Mouse (Mus musculus) ES-E14 (cell line): Measurements from ENCODE around the gene Lenep. TPM values are rescaled to one million over a fixed set of nuclear protein-coding genes. Genes with fewer than 3 reads are reported as not detected.

ENCODE experiments used
- DNase-seq: peaks from one replicate; pipeline ENCODE4 v3.0.0-alpha.2; 2013; ENCODE audit warnings: low read depth, low spot score
- H3K27ac ChIP-seq: 2 replicates; pipeline ENCODE4 v1.5.1; 2012; ENCODE audit warnings: low read depth, mild to moderate bottlenecking, low read length, moderate library complexity, mixed read lengths; ENCODE audit not compliant: poor library complexity, insufficient read depth, severe bottlenecking
- H3K36me3 ChIP-seq: 2 replicates; pipeline ENCODE4 v1.6.1; 2012; ENCODE audit warnings: mild to moderate bottlenecking, low read length, moderate library complexity, mixed read lengths; ENCODE audit not compliant: control insufficient read depth, poor library complexity, insufficient read depth, severe bottlenecking
- H3K4me1 ChIP-seq, 2 experiments: fragments of 150-350 bp in 1 of 2; sonication (generic) in 1 of 2; 2 replicates each; pipeline ENCODE4 v1.6.1; 2012; ENCODE audit warnings: low read length in 2 of 2, mild to moderate bottlenecking in 1 of 2, mixed read lengths in 1 of 2; ENCODE audit not compliant: control insufficient read depth in 2 of 2, insufficient read depth in 2 of 2, poor library complexity in 1 of 2
- H3K4me3 ChIP-seq, 2 experiments: fragments of 150-350 bp in 1 of 2; sonication (generic) in 1 of 2; 2 replicates each; pipeline ENCODE4 v1.5.1; 2012; ENCODE audit warnings: low read length in 2 of 2, low read depth in 1 of 2, mild to moderate bottlenecking in 1 of 2, mixed read lengths in 1 of 2; ENCODE audit not compliant: insufficient read depth in 1 of 2, poor library complexity in 1 of 2, severe bottlenecking in 1 of 2
- H3K9ac ChIP-seq: 2 replicates; pipeline ENCODE4 v1.6.1; 2012; ENCODE audit warnings: low read depth, mild to moderate bottlenecking, low read length, mixed read lengths; ENCODE audit not compliant: poor library complexity, insufficient read depth, severe bottlenecking
- H3K9me3 ChIP-seq: fragments of 150-350 bp; sonication (generic); 2 replicates; pipeline ENCODE4 v1.6.1; 2012; ENCODE audit warnings: low read depth, mild to moderate bottlenecking, low read length; ENCODE audit not compliant: control insufficient read depth, insufficient read depth
- CHD2 ChIP-seq: IDR thresholded peaks from 2 replicates; pipeline ENCODE4 v1.6.1; 2014; ENCODE audit warnings: mild to moderate bottlenecking, low read depth, low read length, inconsistent platforms
- HCFC1 ChIP-seq: IDR thresholded peaks from 2 replicates; pipeline ENCODE4 v1.6.1; 2012; ENCODE audit warnings: low read length, inconsistent platforms, borderline replicate concordance; ENCODE audit not compliant: insufficient read depth
- MAFK ChIP-seq: IDR thresholded peaks from 2 replicates; pipeline ENCODE4 v1.6.1; 2014; ENCODE audit warnings: mild to moderate bottlenecking, low read depth, low read length, inconsistent platforms; ENCODE audit not compliant: insufficient read depth
- ZC3H11A ChIP-seq: IDR thresholded peaks from 2 replicates; pipeline ENCODE4 v1.6.1; 2012; ENCODE audit warnings: low read depth, mild to moderate bottlenecking, inconsistent platforms, low read length, borderline replicate concordance
- ZNF384 ChIP-seq: IDR thresholded peaks from 2 replicates; pipeline ENCODE4 v1.6.1; 2012; ENCODE audit warnings: low read depth, low read length, inconsistent platforms
- in situ Hi-C, 2 experiments: fragments of 600-800 bp; cut with MboI; formaldehyde crosslinking; loops; one replicate each; pipeline ENCODE4 v1.15.1; 2025; ENCODE audit warnings: low sequenced_read_pairs in 2 of 2, inconsistent platforms in 1 of 2; ENCODE audit not compliant: unreplicated experiment in 2 of 2
- total RNA-seq: library from RNA; depleted of rRNA; stranded (reverse); fragments of 300-350 nt; gene quantifications from 2 replicates; pipeline ENCODE4 v1.2.3, GENCODE M21; 2012

The Lenep gene
- total RNA-seq, 1 experiment: not detected

- no peak for DNase-seq
- no peak overlapping the region; the same call in 1 of the 2 replicates for H3K9ac ChIP-seq
- H3K4me3 ChIP-seq: peak overlapping the region; percentile 64 to 72
- TF ChIP-seq ZNF384: no peak
- no peak for TF ChIP-seq CHD2
- TF ChIP-seq HCFC1: no peak
- TF ChIP-seq ZC3H11A: no peak
- TF ChIP-seq MAFK: no peak
- no peak overlapping the region for H3K27ac ChIP-seq
- peaks cover 0 to 8% of the 10 kb centered on the region in 2 experiments; a peak in 3 of 4 replicates for H3K4me1 ChIP-seq
- no peaks in the 10 kb centered on the region for H3K36me3 ChIP-seq
- no peaks in the 10 kb centered on the region for H3K9me3 ChIP-seq
- in situ Hi-C loops: no loop called here
These were observed 7.2 kb downstream of the Lenep start for GRCm38 (mm10) chr3:89395419-89395805.

DNA sequence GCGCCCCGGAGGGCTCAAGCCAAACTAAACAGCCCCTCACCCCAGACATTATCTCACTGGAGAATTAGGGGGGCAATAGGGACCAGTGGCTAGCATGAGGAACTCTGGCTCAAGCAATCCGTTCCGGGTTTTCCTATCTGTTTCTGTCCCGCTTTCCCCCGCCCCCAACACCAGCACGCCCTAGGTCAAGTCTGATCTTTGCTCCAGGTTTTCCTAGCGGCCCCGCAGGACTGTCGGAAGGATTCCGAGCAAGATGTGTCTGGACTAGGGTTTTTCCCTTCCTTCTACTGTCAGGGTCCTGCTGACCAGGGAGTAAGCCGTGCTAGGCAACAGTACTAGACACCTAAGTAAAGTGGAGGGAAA lies 7.7 kb downstream of the Lenep start:
- no peak overlapping the region for H3K9ac ChIP-seq
- peaks cover 0 to 10% of the 10 kb centered on the region in 2 experiments; a peak in 3 of 4 replicates for H3K4me1 ChIP-seq
- H3K27ac ChIP-seq: peak overlapping the region; percentile 72
- in situ Hi-C loops: no loop called here
- H3K9me3 ChIP-seq: no peaks in the 10 kb centered on the region
- DNase-seq: peak; percentile 82
- no peaks in the 10 kb centered on the region for H3K36me3 ChIP-seq
- TF ChIP-seq CHD2 (peak; percentile 77), MAFK (no peak), HCFC1 (0 out of 2 replicates have a peak, but pooled peaks have one; percentile 64), ZNF384 (0 out of 2 replicates have a peak, but pooled peaks have one; percentile 8)
- peak overlapping the region; percentile 72 to 75 for H3K4me3 ChIP-seq

DNA sequence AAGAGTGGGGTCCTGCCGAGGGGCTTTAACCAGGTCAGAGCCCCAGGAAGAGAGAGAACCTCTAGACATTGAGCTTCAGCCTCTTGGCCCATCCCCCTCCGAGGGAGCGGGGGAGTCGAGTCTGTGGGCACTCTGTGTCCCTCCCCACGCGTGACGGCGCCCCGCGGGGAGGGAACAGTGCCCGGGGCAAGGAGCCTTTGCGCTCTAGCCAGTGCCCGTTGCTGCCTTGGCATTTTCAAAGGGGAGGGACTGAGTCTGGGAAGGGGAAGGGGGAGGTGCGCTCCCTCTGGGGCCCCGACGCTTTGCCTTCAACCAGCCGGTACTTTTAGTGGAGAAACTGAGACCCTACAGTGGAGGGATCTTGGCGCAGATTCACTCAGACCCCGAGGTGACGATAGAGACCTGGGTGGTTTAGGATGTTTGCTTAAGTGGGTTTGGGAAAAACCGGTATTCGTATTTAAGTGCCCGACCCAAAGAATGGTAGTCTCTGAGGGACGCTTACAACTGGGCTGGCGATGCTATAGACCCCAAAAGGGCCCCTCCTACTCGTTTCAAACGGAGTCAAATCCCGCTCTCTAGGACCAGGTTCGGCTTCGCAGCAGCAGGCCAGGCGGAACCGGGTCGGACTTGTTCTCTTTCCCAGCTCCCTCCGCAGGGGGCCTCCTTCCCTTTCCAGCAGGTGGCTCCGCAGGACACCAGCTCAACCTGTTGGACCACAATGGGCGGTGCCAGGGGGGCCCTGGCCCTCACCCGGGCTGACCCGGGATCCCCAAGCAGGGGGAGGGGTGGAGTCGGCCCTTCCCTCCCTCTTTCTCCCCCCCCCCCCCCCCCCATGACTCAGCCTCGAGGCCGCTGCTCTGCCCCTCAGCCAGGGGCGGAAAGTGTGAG lies 8.3 kb downstream of the Lenep start, which contains the start of gene Zbtb7b:
Gene Zbtb7b (minus strand): TSS at position 771 of the 888 bp plus-strand sequence.
- Histone ChIP-seq H3K27ac (peak within 1 kb of the TSS; percentile 72), H3K36me3 (no peaks in the 10 kb centered on the region; the same call in 1 of the 2 replicates), H3K4me3 (peak within 1 kb of the TSS; percentile 72 to 75), H3K4me1 (peaks cover 0 to 13% of the 10 kb centered on the region in 2 experiments; a peak in 3 of 4 replicates), H3K9ac (peak within 1 kb of the TSS; percentile 68), H3K9me3 (no peaks in the 10 kb centered on the region)
- in situ Hi-C loops: no loop called here
- no peak for DNase-seq
- TF ChIP-seq ZC3H11A (no peak), HCFC1 (no peak), ZNF384 (no peak), MAFK (no peak), CHD2 (no peak)

- DNase-seq: peak; percentile 93
- Histone ChIP-seq H3K9me3 (no peaks in the 10 kb centered on the region), H3K9ac (peak overlapping the region; percentile 68), H3K27ac (peak overlapping the region; percentile 72), H3K36me3 (no peaks in the 10 kb centered on the region; the same call in 1 of the 2 replicates), H3K4me1 (peaks cover 0 to 14% of the 10 kb centered on the region in 2 experiments; a peak in 3 of 4 replicates), H3K4me3 (peak overlapping the region; percentile 72 to 75)
- TF ChIP-seq CHD2 (0 out of 2 replicates have a peak, but pooled peaks have one; percentile 23), ZC3H11A (no peak)
- in situ Hi-C loops: no loop called here
These were observed 9.0 kb downstream of the Lenep start for GRCm38 (mm10) chr3:89393605-89394004.
